Mouse (Mus musculus) liver, embryonic 11.5 days (tissue): ENCODE measurements around the gene Ranbp3l. TPM values are rescaled to one million over a fixed set of nuclear protein-coding genes. Genes with fewer than 3 reads are reported as not detected.
A peak's percentile ranks its signal among the peaks of the same experiment; 100 is the strongest.

Experiments
- ATAC-seq: fragments of 200-750 bp; cut with Nextera tagmentation; replicated peaks from 2 replicates; pipeline ENCODE4 v1.8.0; 2017; ENCODE audit warnings: moderate number of reproducible peaks, mild to moderate bottlenecking, moderate TSS enrichment, moderate library complexity; ENCODE audit not compliant: low FRiP score
- DNase-seq: peaks from one replicate; pipeline ENCODE4 v3.0.0-alpha.2; 2017; ENCODE audit warnings: low spot score
- H3K27ac ChIP-seq: fragments of 300-500 bp; sonication (generic); 2 replicates; pipeline ENCODE4 v1.5.1; 2014; ENCODE audit warnings: mild to moderate bottlenecking, low read depth, low read length, control low read depth
- H3K27me3 ChIP-seq: fragments of 300-500 bp; sonication (generic); replicated peaks from 2 replicates; pipeline ENCODE4 v1.6.1; 2014; ENCODE audit warnings: low read length, mixed read lengths; ENCODE audit not compliant: control insufficient read depth, insufficient read depth
- H3K36me3 ChIP-seq: fragments of 300-500 bp; sonication (generic); 2 replicates; pipeline ENCODE4 v1.6.1; 2014; ENCODE audit warnings: mild to moderate bottlenecking, low read length, moderate library complexity, mixed read lengths; ENCODE audit not compliant: control insufficient read depth, insufficient read depth
- H3K4me1 ChIP-seq: fragments of 300-500 bp; sonication (generic); replicated peaks from 2 replicates; pipeline ENCODE4 v1.6.1; 2014; ENCODE audit warnings: low read length, mixed read lengths; ENCODE audit not compliant: control insufficient read depth, insufficient read depth
- H3K4me2 ChIP-seq: fragments of 300-500 bp; sonication (generic); 2 replicates; pipeline ENCODE4 v1.6.1; 2014; ENCODE audit warnings: mild to moderate bottlenecking, control low read depth, moderate library complexity
- H3K4me3 ChIP-seq: fragments of 300-500 bp; sonication (generic); 2 replicates; pipeline ENCODE4 v1.5.1; 2014; ENCODE audit warnings: low read depth, low read length, control low read depth
- H3K9ac ChIP-seq: fragments of 300-500 bp; sonication (generic); 2 replicates; pipeline ENCODE4 v1.6.1; 2014; ENCODE audit warnings: low read depth, low read length, control low read depth
- H3K9me3 ChIP-seq: fragments of 300-500 bp; sonication (generic); 2 replicates; pipeline ENCODE4 v1.6.1; 2016; ENCODE audit warnings: low read length, inconsistent platforms, mixed read lengths; ENCODE audit not compliant: control insufficient read depth
- WGBS: fragments of 180-500 bp; shearing (Covaris S2); extraction: QIAGEN DNeasy Blood & Tissue Kit; methylation state at CpG from one replicate; pipeline ENCODE4 v1.1.7; 2014; 5-methylcytosine and 5-hydroxymethylcytosine counted together
- polyA plus RNA-seq: library from polyadenylated mRNA; unstranded; fragments of >200 nt; fragmentation: Nextera tagmentation; extraction: Ambion mirVana; gene quantifications from 2 replicates; pipeline ENCODE4 v1.2.1, GENCODE M21; 2014

Gene Ranbp3l
- polyA plus RNA-seq, 1 experiment from 2014 or later, result 0.27 TPM

GRCm38 (mm10) chr15:9074139-9074538 is 106.4 kb downstream of the Ranbp3l start:
- peak overlapping the region; percentile 79 for H3K4me2 ChIP-seq
- H3K27me3 ChIP-seq, result no peaks in the 10 kb centered on the region
- H3K4me1 ChIP-seq, result peaks cover 56% of the 10 kb centered on the region
- no peaks in the 10 kb centered on the region for H3K9me3 ChIP-seq
- peak overlapping the region; percentile 94 for H3K27ac ChIP-seq
- peak overlapping the region; percentile 99 for H3K4me3 ChIP-seq
- ATAC-seq (no peak), DNase-seq (no peak)
- H3K9ac ChIP-seq, result peak overlapping the region; percentile 95
- 9% methylated on average over 2 of the region's 2 CpGs for WGBS
- H3K36me3 ChIP-seq, result peaks cover 5% of the 10 kb centered on the region; the same call in 1 of the 2 replicates

- Histone ChIP-seq H3K27ac (peak overlapping the region; percentile 94), H3K9me3 (no peaks in the 10 kb centered on the region)
- WGBS, result 4% methylated on average over 4 of the region's 4 CpGs
Measured at GRCm38 (mm10) chr15:9074671-9075070, 106.9 kb downstream of the Ranbp3l start.

GRCm38 (mm10) chr15:9075608-9076200 is 108.0 kb downstream of the Ranbp3l start:
- peaks cover 59% of the 10 kb centered on the region for H3K4me1 ChIP-seq
- peak overlapping the region; percentile 99 for H3K4me3 ChIP-seq
- peaks cover 5% of the 10 kb centered on the region; the same call in 1 of the 2 replicates for H3K36me3 ChIP-seq
- H3K9ac ChIP-seq, result peak overlapping the region; percentile 72
- no peaks in the 10 kb centered on the region for H3K27me3 ChIP-seq
- WGBS, result 38% methylated on average over 14 of the region's 14 CpGs
- DNase-seq (no peak), ATAC-seq (no peak)
- H3K27ac ChIP-seq, result peak overlapping the region; percentile 94
- peak overlapping the region; percentile 79 for H3K4me2 ChIP-seq
- no peaks in the 10 kb centered on the region for H3K9me3 ChIP-seq

More at GRCm38 (mm10) chr15:9074671-9075070, 106.9 kb downstream of the Ranbp3l start:
- Histone ChIP-seq H3K4me3 (peak overlapping the region; percentile 99), H3K36me3 (peaks cover 5% of the 10 kb centered on the region; the same call in 1 of the 2 replicates), H3K27me3 (no peaks in the 10 kb centered on the region), H3K9ac (peak overlapping the region; percentile 72), H3K4me1 (peaks cover 59% of the 10 kb centered on the region), H3K4me2 (peak overlapping the region; percentile 79)
- DNase-seq (peak; percentile 76), ATAC-seq (peak; percentile 80)

GRCm38 (mm10) chr15:9078481-9079300 is 110.9 kb downstream of the Ranbp3l start:
- WGBS, result 27% methylated on average over 12 of the region's 12 CpGs
- H3K9me3 ChIP-seq, result no peaks in the 10 kb centered on the region
- peaks cover 69% of the 10 kb centered on the region for H3K4me1 ChIP-seq
- H3K4me2 ChIP-seq, result peak overlapping the region; percentile 63
- no peak for DNase-seq
- peak overlapping the region; percentile 62 for H3K9ac ChIP-seq
- peak; percentile 80 for ATAC-seq
- no peaks in the 10 kb centered on the region for H3K27me3 ChIP-seq
- peak overlapping the region; percentile 96 for H3K27ac ChIP-seq
- H3K4me3 ChIP-seq, result peak overlapping the region; percentile 32
- H3K36me3 ChIP-seq, result peaks cover 5% of the 10 kb centered on the region; the same call in 1 of the 2 replicates

DNA sequence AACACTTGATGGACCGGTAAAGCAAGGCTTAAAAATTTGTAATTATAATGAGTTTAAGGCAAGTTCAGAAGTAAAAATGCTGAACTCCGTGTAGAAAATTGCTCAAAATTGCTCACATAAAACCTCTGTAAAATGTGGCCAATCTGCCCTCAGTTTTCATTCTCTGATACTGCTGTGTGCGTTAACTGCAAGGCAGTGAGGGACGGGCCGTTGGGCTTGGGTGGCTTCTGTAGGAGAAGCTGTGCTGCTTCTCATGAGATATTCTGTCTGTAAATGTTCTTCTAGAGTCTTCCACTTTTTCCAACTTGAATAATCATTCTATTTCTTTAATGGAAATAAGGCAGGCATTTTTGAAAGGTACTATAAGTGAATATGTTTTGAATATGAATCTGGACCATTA is 111.9 kb downstream of the Ranbp3l start:
- peak overlapping the region; percentile 96 for H3K27ac ChIP-seq
- H3K36me3 ChIP-seq, result peaks cover 10% of the 10 kb centered on the region; the same call in 1 of the 2 replicates
- peak overlapping the region; percentile 32 for H3K4me3 ChIP-seq
- H3K9me3 ChIP-seq, result no peaks in the 10 kb centered on the region
- H3K4me1 ChIP-seq, result peaks cover 62% of the 10 kb centered on the region
- whole genome bisulfite sequencing, result 40% methylated on average over 5 of the region's 5 CpGs
- DNase-seq (no peak), ATAC-seq (no peak)
- H3K4me2 ChIP-seq, result peak overlapping the region; percentile 63
- H3K9ac ChIP-seq, result peak overlapping the region; percentile 62
- H3K27me3 ChIP-seq, result no peaks in the 10 kb centered on the region

DNA sequence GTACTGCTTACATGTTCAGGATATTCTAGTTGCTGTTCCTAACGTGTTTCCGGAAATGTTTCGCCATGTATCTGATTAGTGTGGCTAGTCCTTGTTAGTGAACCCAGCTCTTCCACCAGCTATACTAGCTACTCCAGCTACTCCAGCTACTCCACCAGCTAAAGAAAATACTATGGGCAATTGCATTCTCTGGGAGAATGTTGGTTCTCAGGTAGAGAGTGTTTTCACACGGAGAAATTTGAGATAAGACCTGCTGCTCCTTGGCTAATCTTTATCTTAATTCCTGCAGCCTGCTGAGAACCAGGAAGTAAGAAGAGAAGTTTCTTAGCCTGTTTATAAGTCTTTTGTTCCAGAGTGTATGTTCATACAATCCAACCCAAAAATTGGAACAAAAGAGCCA is 112.5 kb downstream of the Ranbp3l start:
- H3K9me3 ChIP-seq, result no peaks in the 10 kb centered on the region
- peak overlapping the region; percentile 63 for H3K4me2 ChIP-seq
- WGBS, result 29% methylated on average over 4 of the region's 4 CpGs
- H3K4me1 ChIP-seq, result peaks cover 56% of the 10 kb centered on the region
- H3K36me3 ChIP-seq, result peaks cover 10% of the 10 kb centered on the region; the same call in 1 of the 2 replicates
- H3K9ac ChIP-seq, result peak overlapping the region; percentile 46
- ATAC-seq, result peak; percentile 20; the same call in 1 of the 2 replicates
- H3K4me3 ChIP-seq, result peak overlapping the region; percentile 8; the same call in 1 of the 2 replicates
- no peak for DNase-seq
- peak overlapping the region; percentile 82 for H3K27ac ChIP-seq
- H3K27me3 ChIP-seq, result no peaks in the 10 kb centered on the region

GRCm38 (mm10) chr15:9081294-9081693 is 113.5 kb downstream of the Ranbp3l start:
- H3K9ac ChIP-seq, result peak overlapping the region; percentile 55
- no peaks in the 10 kb centered on the region for H3K9me3 ChIP-seq
- H3K4me3 ChIP-seq, result 0 out of 2 replicates have a peak overlapping the region, but pooled peaks have one; percentile 3
- peaks cover 47% of the 10 kb centered on the region for H3K4me1 ChIP-seq
- DNase-seq, result no peak
- peak overlapping the region; percentile 68 for H3K27ac ChIP-seq
- H3K27me3 ChIP-seq, result no peaks in the 10 kb centered on the region
- ATAC-seq, result peak; percentile 44
- 47% methylated on average over 3 of the region's 3 CpGs for WGBS
- peak overlapping the region; percentile 63 for H3K4me2 ChIP-seq
- peaks cover 8% of the 10 kb centered on the region; the same call in 1 of the 2 replicates for H3K36me3 ChIP-seq

DNA sequence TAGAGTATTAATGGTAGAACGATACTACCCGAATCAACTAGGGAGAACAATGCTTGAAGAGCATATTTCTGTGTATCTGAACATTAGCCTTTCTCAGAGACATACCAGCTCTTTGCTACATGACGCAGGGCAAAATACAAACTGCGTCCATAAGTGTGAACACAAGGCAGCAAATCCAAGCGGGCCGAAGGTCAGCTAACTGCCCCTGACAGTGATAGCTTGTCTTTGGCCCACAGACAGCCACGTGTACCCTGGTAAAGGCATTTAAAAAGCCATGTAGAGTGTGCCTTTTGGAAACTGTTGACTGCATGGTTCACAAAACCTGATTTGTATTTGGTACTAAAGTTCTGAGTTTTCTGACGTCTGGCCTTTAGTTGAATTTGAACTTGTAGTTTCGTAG is 115.0 kb downstream of the Ranbp3l start:
- WGBS, result 77% methylated on average over 9 of the region's 9 CpGs
- H3K4me3 ChIP-seq, result no peak overlapping the region
- peaks cover 17% of the 10 kb centered on the region for H3K36me3 ChIP-seq
- ATAC-seq (no peak), DNase-seq (no peak)
- H3K27me3 ChIP-seq, result no peaks in the 10 kb centered on the region
- H3K9me3 ChIP-seq, result no peaks in the 10 kb centered on the region
- H3K4me2 ChIP-seq, result no peak overlapping the region
- H3K27ac ChIP-seq, result no peak overlapping the region
- peaks cover 42% of the 10 kb centered on the region for H3K4me1 ChIP-seq
- no peak overlapping the region for H3K9ac ChIP-seq
